Mouse (Mus musculus) hindlimb bud, embryonic 11.5 days (tissue): ENCODE measurements around the gene Slc35g2.

Experiments used
- DNase-seq: peaks from one replicate; pipeline ENCODE4 v3.0.0-alpha.2; 2012; ENCODE audit warnings: low read depth, low spot score; ENCODE audit errors: extremely low spot score

Gene Slc35g2

DNA sequence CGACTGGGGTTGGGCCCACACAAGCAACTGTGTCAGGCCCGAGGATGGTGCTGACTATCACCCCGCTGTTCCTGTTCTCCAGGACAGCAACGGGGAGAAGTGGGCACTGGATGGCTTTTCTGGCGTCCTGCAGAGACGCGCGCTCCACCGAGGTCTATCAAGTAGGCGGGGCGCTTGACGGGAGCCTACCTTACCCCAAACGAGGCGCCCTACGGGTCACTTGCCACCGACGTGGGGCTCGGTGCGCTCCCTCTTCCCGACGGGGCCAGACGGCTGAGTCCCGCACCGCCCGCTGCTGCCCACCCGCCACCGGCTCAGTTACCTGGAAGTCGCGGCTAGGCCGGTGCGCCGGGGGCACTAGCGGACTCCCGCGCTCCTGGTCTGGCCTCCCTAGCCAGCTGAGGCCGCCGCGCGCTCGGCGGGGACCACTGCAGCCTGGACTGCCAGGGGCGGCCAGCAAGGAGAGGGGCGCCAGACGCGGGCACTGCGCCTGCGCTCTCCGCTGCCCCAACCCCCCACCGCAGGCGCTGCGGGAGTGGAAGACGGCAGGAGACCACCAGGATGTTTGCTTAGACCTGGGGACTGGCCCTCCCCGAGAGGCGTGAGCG is at the start of gene Slc35g2:
Slc35g2 (minus strand) TSS at position 465 of the 608 bp plus-strand sequence.
- DNase-seq = no peak

DNA sequence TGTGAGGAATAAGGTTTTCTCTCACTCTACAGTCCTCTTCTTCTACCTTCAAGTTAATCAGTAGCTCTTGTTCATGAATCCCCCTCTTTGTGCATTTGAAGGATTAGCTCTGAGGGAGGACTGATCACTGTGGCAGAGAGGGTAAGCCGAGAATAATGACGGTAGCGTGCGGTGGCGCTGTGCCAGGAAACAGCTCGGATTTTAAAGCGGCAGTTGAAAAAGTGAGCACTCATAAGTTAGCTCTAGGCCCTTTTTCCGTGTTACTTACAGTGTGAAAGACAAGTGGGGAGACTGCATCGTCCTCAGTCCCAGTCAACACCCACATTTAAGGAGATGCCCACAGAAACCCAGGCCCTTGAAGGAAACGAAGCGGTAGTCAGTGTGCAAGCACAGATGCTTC is 46.1 kb upstream of the Slc35g2 start:
- no peak for DNase-seq

DNA sequence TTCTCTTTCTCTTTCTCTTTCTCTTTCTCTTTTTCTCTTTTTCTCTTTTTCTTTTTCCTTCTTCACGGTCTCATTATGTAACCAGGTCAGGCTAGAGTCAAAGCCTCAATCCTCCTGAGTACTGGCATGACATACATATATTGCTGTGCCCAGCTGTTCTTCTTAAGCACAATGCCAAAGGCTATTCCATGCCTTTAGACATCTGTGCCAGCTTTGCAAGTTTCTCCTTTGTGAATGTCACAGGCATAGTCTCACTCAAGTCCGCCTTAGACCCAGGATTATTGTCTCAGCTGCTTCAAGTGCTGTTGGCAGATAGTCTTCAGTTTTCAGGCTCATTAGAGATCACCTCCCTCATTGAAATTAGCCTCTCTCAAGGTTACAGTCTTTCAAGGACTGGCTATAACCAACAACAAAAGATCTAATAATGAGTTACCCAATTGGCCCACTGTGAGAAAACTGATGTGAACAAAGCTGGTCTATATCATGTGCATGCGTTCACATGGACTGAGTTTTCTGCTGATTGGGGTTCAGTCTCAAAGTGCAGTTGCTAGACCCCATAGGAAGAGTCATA is 42.7 kb upstream of the Slc35g2 start:
- no peak for DNase-seq

DNA sequence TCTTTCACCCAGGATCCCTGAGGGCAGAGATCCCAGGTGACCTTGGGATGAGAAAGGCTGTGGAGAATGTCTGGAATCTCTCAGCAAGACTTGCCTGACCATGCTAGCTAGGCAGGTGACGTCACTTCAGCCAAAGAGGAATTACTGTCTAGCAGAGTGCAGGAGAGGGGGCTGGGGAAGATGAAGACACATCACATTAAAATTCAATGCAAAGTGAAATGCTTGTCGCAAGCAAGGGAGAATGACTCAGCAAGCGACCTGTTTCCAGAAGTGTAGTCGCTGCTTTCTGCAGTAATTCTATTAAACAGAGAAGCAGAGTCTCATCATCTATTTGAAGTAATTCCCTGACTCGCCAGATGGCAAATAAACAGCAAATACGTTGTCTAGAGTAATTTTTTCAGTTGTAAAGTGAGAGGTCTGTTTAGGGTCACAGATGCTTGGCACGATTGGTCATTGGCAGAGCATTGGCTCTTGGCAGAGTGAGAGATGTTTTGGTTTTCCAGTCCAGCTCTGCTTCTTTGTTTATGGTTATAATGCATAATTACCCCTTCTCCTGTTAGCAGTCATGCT is 35.2 kb upstream of the Slc35g2 start:
- DNase-seq = no peak

DNA sequence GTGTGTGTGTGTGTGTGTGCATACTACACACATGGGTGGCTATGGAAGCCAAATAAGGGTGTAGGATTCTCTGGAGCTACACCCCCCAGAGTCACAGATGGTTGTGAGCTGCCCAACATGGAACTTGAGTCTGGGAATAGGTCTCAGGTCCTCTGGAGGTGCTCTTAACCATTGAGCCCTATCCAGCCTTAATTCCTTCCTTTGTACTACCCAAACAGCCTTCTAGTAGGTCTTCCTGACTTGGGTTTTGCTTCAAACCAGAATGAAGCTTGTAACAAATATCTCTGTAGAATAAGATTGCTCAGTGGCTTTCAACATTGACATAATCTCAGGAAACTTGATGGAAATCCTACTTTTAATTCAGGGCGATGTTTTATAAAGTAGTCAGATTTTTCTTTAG is 34.6 kb upstream of the Slc35g2 start:
- no peak for DNase-seq

DNA sequence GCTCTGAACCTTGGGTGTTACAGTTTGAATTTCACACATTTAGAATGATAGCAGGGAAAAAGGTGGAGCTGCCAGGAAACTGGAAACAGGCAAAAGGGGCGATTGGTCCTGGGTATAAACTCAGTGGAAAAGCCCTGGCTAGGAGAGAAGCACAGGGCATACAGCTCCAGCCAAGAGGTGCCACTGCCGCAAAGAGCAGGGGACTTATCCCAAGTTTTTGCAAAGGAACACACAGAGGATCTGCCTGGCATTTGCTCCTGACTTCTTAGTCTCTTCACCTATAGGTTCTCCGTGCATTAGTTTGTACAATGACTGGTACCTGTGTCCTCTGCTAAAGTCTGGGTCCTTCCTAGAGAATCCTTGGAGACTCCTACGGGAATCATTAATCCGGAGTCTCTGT is 32.3 kb upstream of the Slc35g2 start:
- DNase-seq = no peak

DNA sequence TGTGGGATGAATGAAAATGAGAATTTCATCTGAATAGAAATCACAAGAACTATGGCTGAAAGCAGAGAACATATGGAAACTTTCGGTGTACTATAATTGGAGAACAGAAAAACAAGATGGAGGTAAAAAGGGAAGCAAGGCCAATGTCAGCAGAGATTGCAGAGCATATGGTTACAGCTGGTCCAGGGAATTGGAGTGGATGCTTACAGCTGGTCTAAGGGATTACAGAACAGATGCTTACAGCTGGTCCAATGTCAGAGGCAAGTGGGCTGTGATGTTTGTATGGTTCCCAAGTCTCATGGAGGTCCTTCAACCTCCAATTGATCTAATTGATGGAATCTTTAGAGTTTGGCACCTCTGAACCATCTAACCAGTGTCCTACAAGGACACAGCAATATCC is 31.2 kb upstream of the Slc35g2 start:
- DNase-seq = no peak

DNA sequence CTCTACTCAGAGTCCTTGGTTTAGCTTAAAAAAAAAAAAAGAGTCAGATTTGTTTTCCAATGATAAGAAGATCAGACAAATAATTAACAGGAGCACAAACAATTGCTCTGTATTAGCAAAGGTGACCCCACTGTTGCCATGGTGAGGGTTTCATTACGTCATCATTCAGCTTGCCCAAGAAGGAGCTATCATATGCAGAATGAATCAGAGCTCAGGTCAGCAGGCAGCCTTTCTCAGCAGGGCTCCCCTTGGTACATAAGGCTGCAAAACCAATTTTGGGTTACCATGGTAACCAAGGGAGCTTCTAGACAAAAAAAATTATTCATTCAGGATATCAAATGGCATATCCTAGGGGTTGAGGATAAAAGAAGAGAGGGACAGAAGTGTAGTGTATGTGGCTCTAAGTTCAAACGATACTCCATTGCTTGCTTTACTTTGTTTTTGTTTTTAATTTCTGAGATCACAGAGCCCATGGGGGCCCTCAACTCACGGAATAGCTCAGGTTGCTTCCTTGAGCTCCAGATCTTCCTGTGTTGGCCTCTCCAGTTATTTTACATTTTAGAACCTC is 29.0 kb upstream of the Slc35g2 start:
- no peak for DNase-seq

DNA sequence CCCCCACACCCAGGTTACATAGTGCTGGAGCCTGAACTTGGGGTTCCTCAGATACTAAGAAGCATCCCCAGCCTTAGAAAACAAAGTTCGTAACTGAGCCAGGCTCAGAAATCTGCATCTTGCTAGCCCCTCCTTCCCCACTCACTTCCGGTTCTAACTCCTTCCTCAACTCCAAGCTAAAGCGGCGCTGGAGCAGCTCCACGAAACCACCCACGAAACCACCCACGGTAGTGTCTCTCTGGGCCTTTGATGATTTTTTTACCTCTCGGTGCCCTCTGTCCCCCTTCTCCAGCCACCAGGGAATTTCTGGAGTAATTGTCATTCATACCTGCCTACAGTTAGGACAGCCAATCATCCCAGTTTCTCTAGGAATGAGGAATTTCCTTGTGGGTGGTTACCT is 26.7 kb upstream of the Slc35g2 start, which contains the start of gene Stag1:
Stag1 (plus strand) TSS at position 253 of the 400 bp plus-strand sequence.
- no peak for DNase-seq

DNA sequence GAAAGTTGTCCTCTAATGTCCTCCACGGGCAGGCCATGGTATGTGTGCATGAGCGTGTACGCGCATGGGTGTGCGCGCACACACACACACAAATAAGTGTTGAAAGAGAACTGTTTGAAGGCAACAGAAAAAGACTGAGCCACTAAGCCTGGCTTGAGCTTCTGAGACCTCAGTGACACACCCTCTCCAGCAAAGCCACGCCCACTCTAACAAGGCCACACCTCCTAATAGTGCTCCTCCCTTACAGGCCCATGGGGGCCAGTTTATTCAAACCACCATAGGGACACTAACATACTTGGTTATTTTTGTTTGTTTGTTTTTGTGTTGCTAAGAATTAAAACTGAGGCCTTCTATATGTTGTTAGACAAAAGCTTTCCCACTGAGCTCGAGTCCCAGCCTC is 25.4 kb upstream of the Slc35g2 start:
- DNase-seq = no peak

DNA sequence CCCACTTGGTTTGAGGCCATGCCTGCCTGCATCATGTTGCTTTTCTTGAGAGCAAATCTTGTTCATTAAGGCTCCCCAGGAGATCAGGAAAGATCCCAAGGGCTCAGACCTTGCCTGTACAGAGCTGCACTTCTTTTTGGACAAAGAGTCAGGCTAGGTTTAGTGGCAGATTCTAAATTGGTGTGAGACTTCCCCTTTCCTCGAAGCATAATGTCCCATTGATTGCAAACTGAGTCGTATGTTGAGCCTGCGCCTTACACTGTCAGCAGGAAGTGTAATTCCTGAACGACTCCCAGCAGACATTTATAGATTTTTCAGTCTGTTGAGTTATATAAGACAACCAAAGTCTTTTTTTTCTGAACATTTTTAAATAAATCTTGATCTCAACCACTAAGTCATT is 19.6 kb upstream of the Slc35g2 start:
- no peak for DNase-seq

DNA sequence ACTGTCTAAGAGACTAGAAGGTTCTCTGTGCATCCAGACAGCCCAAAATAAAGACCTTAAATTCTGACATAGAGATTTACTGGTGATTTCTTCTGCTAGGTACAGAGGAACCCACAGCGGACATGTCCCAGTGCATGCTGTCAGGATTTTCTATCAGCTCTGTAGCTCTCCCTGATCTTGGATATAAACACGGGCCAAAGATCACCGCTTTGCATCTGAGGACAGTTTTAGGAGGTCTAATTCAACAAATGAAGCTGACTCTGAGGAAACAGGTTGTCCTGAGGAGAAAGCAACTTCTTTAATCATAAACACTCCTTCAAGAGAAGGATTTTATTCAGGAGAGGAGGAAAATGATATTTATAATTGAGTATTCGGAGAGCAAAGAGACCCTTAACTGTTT is 13.1 kb upstream of the Slc35g2 start:
- DNase-seq = no peak

DNA sequence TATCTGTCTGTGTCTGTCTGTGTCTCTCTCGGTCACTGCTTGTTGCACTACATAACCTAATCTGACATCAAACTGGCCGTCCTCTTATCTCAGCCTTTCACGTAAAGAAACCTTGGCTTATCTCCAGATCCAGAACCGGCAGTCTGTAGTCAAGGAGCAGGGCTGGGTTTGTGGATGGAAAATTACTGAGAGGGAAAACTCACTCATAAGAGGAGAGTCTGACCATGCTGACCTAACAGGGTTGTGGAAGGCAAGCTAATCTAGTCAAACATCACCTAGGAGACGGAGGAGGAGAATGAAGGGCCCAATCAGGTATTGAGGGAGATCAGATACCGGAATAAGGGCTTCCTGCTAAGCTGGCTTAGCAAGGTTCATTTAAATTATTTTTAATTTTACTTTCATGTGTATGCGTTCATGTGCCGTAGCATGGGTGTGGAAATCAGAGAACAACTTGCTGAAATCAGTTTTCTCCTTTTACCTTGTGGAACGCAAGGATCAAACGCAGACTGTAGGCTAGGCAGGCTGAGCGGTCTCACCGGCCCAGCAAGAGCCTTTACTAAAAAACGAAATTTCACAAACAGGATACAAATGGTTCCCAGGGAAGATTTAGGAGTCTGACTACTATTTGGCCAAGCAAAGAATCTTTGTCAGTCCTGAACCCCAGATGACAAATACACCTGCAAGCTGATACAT is 12.1 kb upstream of the Slc35g2 start:
- DNase-seq = no peak

DNA sequence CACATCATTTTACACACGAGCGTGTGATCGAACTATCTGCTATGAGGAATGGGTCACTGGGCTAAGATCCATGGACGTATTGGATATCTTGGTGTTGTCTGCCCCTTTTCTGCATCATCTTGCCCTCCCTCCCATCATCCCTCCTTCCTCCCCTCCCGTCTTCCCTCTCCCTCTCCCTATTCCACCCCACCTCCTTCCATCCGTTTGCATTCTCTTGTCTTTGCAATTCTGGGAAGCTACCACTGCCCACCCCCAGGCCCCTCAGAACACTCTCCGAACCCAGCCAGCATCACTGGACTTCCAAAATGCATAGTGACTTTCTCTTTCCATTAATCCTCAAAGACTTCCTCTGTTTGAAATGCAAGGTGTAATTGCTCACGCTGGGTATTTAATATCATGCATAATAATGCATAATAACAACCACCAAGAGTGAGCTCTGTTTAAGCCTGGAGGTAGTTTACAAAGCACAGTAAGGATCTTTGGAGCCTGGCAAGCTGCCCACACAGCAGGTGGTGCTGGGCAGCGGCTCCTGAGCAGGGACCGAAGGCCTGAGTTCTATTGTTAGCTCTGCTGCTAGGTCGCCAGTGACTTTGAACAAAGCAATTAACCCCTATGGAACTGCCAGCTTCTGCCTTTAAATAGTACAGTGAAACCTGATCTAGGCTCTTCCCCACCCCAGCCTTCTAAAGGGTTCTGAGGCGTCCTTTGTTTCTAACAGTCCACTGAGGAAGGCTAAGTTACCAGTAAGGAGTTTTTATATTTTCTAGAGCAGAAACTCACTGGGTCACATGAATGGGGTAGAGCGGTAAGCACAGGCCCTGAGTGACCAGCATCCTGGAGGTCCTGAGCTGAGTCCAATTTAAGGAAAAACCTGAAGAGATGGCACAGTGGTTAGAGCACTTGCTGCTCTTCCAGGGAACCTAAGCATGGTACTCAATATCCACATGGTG is 10.9 kb upstream of the Slc35g2 start:
- DNase-seq = no peak

DNA sequence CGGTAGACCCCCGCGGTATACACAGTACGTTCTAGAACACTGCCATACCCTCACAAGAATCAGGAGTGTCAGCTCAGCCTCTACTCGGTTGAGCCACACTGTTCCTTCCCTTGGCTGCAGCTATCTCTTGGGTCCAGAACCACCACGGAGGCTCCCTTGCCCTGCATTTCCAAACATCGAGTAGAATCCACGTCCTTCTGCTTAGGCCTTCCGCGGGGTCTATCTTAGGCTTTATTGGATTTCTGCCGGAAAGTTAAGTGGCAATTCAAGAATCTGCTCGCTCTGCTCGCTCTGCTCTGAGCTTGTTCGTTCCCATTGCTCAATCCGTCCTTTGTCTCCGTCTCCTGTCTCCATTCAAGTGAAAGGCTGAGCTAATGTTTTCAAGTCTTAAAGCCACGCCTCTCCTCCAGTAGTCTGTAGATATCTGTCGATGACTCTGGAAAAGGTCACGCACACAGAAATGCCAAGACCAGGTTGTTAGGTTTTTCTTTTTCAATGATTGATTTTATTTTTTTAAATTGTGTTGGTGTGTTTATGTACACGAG is 9.4 kb upstream of the Slc35g2 start:
- DNase-seq = no peak

DNA sequence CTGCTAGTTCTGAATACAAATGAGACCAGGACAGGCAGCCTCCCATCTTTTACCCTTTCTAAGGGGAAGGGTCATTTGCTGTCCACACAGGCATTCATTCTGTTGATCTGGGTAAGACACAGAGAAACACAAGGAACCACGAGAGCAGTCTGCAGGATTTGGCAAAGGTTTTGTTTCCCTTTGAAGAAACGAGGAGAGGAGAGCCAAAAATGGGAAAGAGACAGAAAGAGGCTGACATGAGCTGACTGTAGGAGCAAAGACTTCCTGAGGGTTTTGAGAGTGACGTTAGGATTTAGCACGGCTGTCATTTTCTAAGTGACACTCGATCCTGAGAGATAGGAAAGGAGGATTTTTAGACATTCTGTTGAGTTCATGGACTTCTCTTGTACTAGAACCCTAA is 3.1 kb upstream of the Slc35g2 start:
- no peak for DNase-seq

DNA sequence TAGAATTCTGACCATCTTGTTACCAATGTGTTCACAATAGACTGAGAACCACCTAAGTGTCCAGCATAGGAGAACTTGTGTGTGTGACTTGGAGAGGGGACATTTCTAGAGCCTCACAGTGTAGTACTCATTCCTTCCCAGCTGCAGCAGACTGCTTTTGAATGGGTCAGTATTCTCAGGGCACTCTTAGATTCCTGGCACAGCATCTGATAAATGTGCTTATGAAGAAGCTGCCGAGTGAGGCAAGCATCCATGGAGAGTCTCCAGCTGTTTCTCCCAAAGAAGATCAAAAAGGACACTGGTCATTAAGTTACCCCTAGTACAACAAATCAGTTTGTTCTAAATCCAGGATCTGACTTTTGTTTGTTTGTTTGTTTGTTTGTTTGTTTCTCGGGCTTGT is 2.4 kb upstream of the Slc35g2 start:
- DNase-seq = no peak

DNA sequence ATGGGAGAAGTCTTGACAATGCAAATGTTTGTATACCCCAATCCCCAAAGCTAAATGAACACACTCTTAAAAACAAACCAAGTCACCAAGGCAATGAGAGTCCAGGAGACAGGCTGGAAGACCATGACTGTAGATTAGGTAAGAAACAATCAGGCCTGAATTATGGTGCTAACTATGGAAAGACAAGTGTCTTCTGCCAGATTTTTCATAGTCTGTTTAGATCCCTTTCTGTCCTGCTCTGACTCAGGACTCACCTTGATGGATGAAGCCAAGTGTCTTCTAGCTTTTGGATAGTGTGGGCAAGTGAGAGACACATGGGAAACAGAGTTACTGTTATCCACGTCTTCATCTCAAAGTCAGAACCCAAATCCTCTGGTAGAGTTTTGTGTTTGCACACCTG is 621 bp upstream of the Slc35g2 start:
- no peak for DNase-seq

DNA sequence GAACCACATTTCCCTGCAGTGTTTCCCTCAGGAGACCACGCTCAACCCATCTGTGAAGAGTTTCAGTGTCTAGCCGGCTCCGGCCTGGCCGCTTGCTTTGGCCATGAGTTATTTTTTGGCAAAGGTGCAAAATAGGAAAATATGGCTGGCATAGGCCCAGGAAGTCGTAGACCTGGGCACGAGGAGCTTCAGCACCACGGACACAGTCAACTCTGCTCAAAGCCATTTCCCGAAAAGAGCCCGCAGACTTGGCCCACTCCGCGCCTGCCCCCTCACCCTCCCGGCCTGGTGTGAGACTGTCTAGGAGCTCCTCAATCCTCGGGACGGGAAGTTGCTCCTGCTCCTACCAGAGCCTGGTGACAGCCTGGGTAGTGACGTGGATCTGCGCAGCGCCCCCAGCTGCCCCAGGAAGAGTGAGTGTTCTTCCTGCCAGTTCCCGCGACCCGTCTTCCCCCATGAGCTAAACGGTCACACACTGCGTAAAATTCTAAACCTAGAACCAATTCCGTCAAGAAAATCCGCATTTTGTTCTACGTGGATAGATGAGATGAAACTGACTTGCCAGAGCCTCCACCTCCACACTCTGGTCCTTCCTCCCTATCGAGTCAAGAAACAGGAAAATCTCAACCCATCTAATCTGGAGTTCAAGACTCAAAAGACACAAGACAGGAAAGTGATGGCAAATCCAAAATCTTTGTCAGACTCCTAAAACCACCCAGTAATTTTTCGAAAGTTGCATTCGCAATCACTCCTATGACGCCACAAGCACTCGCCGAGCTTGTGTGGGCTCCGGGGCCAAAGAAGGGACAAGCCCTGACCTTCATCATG is 878 bp downstream of the Slc35g2 start:
- DNase-seq = no peak
